Mouse (Mus musculus) hindbrain, embryonic 13.5 days (tissue): ENCODE data around the gene Nt5e. TPM values are rescaled to one million over a fixed set of nuclear protein-coding genes. Genes with fewer than 3 reads are reported as not detected.

Source experiments
- ATAC-seq: fragments of 200-750 bp; cut with Nextera tagmentation; 2 replicates; pipeline ENCODE4 v1.8.0; 2017; ENCODE audit warnings: moderate TSS enrichment; ENCODE audit not compliant: low FRiP score
- H3K27ac ChIP-seq: fragments of 300-500 bp; sonication (generic); 2 replicates; pipeline ENCODE4 v1.5.1; 2015; ENCODE audit warnings: inconsistent platforms, mild to moderate bottlenecking, moderate library complexity
- H3K27me3 ChIP-seq: fragments of 300-500 bp; sonication (generic); 2 replicates; pipeline ENCODE4 v1.6.1; 2015; ENCODE audit warnings: mild to moderate bottlenecking, inconsistent platforms
- H3K36me3 ChIP-seq: fragments of 300-500 bp; sonication (generic); 2 replicates; pipeline ENCODE4 v1.6.1; 2015; ENCODE audit warnings: mild to moderate bottlenecking, inconsistent platforms
- H3K4me1 ChIP-seq: fragments of 300-500 bp; sonication (generic); replicated peaks from 2 replicates; pipeline ENCODE4 v1.6.1; 2015; ENCODE audit warnings: inconsistent platforms
- H3K4me2 ChIP-seq: fragments of 300-500 bp; sonication (generic); 2 replicates; pipeline ENCODE4 v1.6.1; 2015; ENCODE audit warnings: inconsistent platforms, mild to moderate bottlenecking, moderate library complexity
- H3K4me3 ChIP-seq: fragments of 300-500 bp; sonication (generic); 2 replicates; pipeline ENCODE4 v1.5.1; 2015; ENCODE audit warnings: mild to moderate bottlenecking, inconsistent platforms
- H3K9ac ChIP-seq: fragments of 300-500 bp; sonication (generic); 2 replicates; pipeline ENCODE4 v1.6.1; 2015; ENCODE audit warnings: mild to moderate bottlenecking, inconsistent platforms
- H3K9me3 ChIP-seq: fragments of 300-500 bp; sonication (generic); 2 replicates; pipeline ENCODE4 v1.6.1; 2016; ENCODE audit warnings: inconsistent platforms
- WGBS: fragments of 180-500 bp; shearing (Covaris S2); methylation state at CpG from one replicate; pipeline ENCODE4 v1.1.7; 2015; 5-methylcytosine and 5-hydroxymethylcytosine counted together
- polyA plus RNA-seq: library from polyadenylated mRNA; unstranded; fragments of >200 nt; fragmentation: Nextera tagmentation; extraction: Ambion mirVana; gene quantifications from 2 replicates; pipeline ENCODE4 v1.2.1, GENCODE M21; 2015

Nt5e gene
- polyA plus RNA-seq, 1 experiment from 2014 or later: 0.71 TPM

- ATAC-seq: no peak
- Histone ChIP-seq H3K9ac (no peak overlapping the region), H3K36me3 (no peaks in the 10 kb centered on the region), H3K4me3 (no peak overlapping the region), H3K27me3 (no peaks in the 10 kb centered on the region), H3K27ac (no peak overlapping the region), H3K4me1 (no peaks in the 10 kb centered on the region), H3K4me2 (no peak overlapping the region), H3K9me3 (no peaks in the 10 kb centered on the region)
Measured at GRCm38 (mm10) chr9:88319226-88319625, 7.8 kb upstream of the Nt5e start.

GRCm38 (mm10) chr9:88324616-88325015 lies 2.4 kb upstream of the Nt5e start:
- H3K27me3 ChIP-seq: peaks cover 42% of the 10 kb centered on the region
- no peak overlapping the region for H3K4me3 ChIP-seq
- no peaks in the 10 kb centered on the region for H3K9me3 ChIP-seq
- no peaks in the 10 kb centered on the region for H3K36me3 ChIP-seq
- WGBS: 84% methylated on average over 3 of the region's 3 CpGs
- H3K9ac ChIP-seq: no peak overlapping the region
- H3K4me1 ChIP-seq: peaks cover 7% of the 10 kb centered on the region; the same call in 1 of the 2 replicates
- ATAC-seq: no peak
- no peak overlapping the region for H3K4me2 ChIP-seq
- H3K27ac ChIP-seq: no peak overlapping the region

- Histone ChIP-seq H3K4me1 (peaks cover 15% of the 10 kb centered on the region), H3K4me2 (no peak overlapping the region), H3K4me3 (no peak overlapping the region), H3K27me3 (peaks cover 58% of the 10 kb centered on the region), H3K9ac (no peak overlapping the region), H3K36me3 (no peaks in the 10 kb centered on the region), H3K9me3 (no peaks in the 10 kb centered on the region), H3K27ac (no peak overlapping the region)
- no peak for ATAC-seq
- WGBS: 12% methylated on average over 5 of the region's 5 CpGs
Measured at GRCm38 (mm10) chr9:88328666-88329065, 1.7 kb downstream of the Nt5e start.

- 38% methylated on average over 10 of the region's 10 CpGs for WGBS
Measured at GRCm38 (mm10) chr9:88329166-88329748, 2.3 kb downstream of the Nt5e start.

DNA sequence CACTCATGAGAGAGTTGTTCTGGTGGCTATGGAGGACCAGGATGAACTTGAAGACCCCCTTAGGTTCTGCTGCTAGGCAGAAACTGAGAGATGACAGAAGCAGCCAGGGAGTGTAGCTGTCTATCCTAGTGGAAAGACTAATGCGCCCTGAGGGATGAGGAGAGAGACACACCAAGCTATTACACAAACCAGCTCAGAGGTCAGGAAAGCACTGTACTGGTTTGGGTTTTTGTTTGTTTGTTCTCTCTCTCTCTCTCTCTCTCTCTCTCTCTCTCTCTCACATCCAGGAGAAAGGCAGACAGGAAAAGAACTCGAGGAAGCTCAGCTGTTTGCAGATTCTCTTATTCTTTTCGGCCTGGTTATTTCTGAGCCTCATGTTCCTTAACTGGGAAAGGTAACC lies 3.3 kb downstream of the Nt5e start:
- Histone ChIP-seq H3K4me1 (peaks cover 15% of the 10 kb centered on the region), H3K4me2 (no peak overlapping the region), H3K27ac (no peak overlapping the region), H3K4me3 (no peak overlapping the region), H3K36me3 (no peaks in the 10 kb centered on the region), H3K27me3 (peaks cover 52% of the 10 kb centered on the region), H3K9ac (no peak overlapping the region), H3K9me3 (no peaks in the 10 kb centered on the region)
- 75% methylated on average over 3 of the region's 3 CpGs for WGBS
- ATAC-seq: no peak

More at GRCm38 (mm10) chr9:88329166-88329748, 2.3 kb downstream of the Nt5e start:
- Histone ChIP-seq H3K4me3 (no peak overlapping the region), H3K27ac (no peak overlapping the region), H3K9ac (no peak overlapping the region), H3K36me3 (no peaks in the 10 kb centered on the region), H3K4me2 (no peak overlapping the region), H3K27me3 (peaks cover 58% of the 10 kb centered on the region), H3K9me3 (no peaks in the 10 kb centered on the region), H3K4me1 (peaks cover 15% of the 10 kb centered on the region)
- no peak for ATAC-seq

DNA sequence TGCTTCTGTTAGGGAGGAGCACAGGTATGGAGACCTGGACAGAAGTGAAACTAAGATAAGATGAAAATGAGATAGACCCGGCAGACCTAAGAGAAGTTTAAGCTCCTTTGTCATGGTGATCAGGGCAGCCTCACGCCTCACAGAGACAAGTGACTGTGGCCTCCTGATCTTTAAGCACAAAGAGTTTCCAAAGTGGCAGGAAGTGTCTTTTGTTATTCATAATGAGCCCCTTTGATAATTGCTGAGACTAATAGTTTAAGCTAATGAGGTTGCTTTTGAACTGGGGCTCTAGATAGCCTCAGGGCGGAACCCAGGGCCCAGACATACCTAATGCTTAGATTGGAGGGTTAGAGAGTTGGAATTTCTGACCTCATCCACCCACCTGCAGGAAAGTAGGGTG lies 5.5 kb downstream of the Nt5e start:
- no peaks in the 10 kb centered on the region for H3K36me3 ChIP-seq
- peaks cover 38% of the 10 kb centered on the region for H3K27me3 ChIP-seq
- H3K4me3 ChIP-seq: no peak overlapping the region
- no peak overlapping the region for H3K4me2 ChIP-seq
- peaks cover 15% of the 10 kb centered on the region for H3K4me1 ChIP-seq
- ATAC-seq: no peak
- H3K9me3 ChIP-seq: no peaks in the 10 kb centered on the region
- H3K9ac ChIP-seq: no peak overlapping the region
- no peak overlapping the region for H3K27ac ChIP-seq
- WGBS: 12% methylated on average over 3 of the region's 3 CpGs

- H3K4me1 ChIP-seq: peaks cover 8% of the 10 kb centered on the region
- H3K27me3 ChIP-seq: peaks cover 5% of the 10 kb centered on the region; the same call in 1 of the 2 replicates
- H3K36me3 ChIP-seq: no peaks in the 10 kb centered on the region
- 76% methylated on average over 1 of the region's 2 CpGs for WGBS
- no peak overlapping the region for H3K27ac ChIP-seq
- ATAC-seq: no peak
- H3K4me3 ChIP-seq: no peak overlapping the region
- H3K9ac ChIP-seq: no peak overlapping the region
- no peaks in the 10 kb centered on the region for H3K9me3 ChIP-seq
- H3K4me2 ChIP-seq: no peak overlapping the region
Measured at GRCm38 (mm10) chr9:88335839-88336238, 8.8 kb downstream of the Nt5e start.

GRCm38 (mm10) chr9:88340819-88341218 lies 13.8 kb downstream of the Nt5e start:
- ATAC-seq: no peak
- no peak overlapping the region for H3K9ac ChIP-seq
- no peaks in the 10 kb centered on the region for H3K27me3 ChIP-seq
- H3K9me3 ChIP-seq: no peaks in the 10 kb centered on the region
- H3K36me3 ChIP-seq: no peaks in the 10 kb centered on the region
- H3K4me3 ChIP-seq: no peak overlapping the region
- H3K4me1 ChIP-seq: no peaks in the 10 kb centered on the region
- WGBS: 91% methylated on average over 3 of the region's 3 CpGs
- no peak overlapping the region for H3K4me2 ChIP-seq
- no peak overlapping the region for H3K27ac ChIP-seq

- Histone ChIP-seq H3K27me3 (no peaks in the 10 kb centered on the region), H3K9ac (no peak overlapping the region), H3K4me3 (no peak overlapping the region), H3K27ac (no peak overlapping the region), H3K4me2 (no peak overlapping the region), H3K9me3 (no peaks in the 10 kb centered on the region), H3K4me1 (no peaks in the 10 kb centered on the region), H3K36me3 (no peaks in the 10 kb centered on the region)
- no peak for ATAC-seq
- 26% methylated on average over 7 of the region's 7 CpGs for WGBS
Measured at GRCm38 (mm10) chr9:88342241-88342640, 15.2 kb downstream of the Nt5e start.

DNA sequence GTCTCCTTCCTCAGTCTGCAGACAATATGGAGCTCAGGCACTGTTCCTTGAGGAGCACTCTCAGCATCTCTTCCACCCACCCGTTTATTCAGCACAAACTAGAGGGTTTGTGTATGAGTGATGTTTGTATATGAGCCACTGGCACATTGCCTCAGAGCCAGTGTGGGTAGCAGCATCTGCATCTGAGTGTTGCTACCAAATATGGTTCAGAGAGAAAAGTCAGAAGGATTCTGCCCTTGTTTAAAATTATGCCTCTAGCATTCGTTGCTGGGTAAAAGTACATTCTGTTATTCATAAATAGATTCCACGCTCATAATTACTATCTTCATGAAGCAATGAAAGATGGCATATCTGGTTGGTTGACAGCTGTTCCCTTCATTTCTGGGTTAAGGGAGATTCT lies 15.7 kb downstream of the Nt5e start:
- 70% methylated on average over 3 of the region's 3 CpGs for WGBS
- Histone ChIP-seq H3K36me3 (no peaks in the 10 kb centered on the region), H3K27ac (no peak overlapping the region), H3K27me3 (no peaks in the 10 kb centered on the region), H3K4me3 (no peak overlapping the region), H3K4me1 (no peaks in the 10 kb centered on the region), H3K4me2 (no peak overlapping the region), H3K9ac (no peak overlapping the region), H3K9me3 (no peaks in the 10 kb centered on the region)
- no peak for ATAC-seq

- no peaks in the 10 kb centered on the region for H3K36me3 ChIP-seq
- no peak overlapping the region for H3K4me2 ChIP-seq
- no peaks in the 10 kb centered on the region for H3K9me3 ChIP-seq
- no peak overlapping the region for H3K4me3 ChIP-seq
- H3K4me1 ChIP-seq: no peaks in the 10 kb centered on the region
- H3K27ac ChIP-seq: no peak overlapping the region
- no peak for ATAC-seq
- no peaks in the 10 kb centered on the region for H3K27me3 ChIP-seq
- H3K9ac ChIP-seq: no peak overlapping the region
- 87% methylated on average over 2 of the region's 2 CpGs for WGBS
Measured at GRCm38 (mm10) chr9:88344424-88344823, 17.4 kb downstream of the Nt5e start.

DNA sequence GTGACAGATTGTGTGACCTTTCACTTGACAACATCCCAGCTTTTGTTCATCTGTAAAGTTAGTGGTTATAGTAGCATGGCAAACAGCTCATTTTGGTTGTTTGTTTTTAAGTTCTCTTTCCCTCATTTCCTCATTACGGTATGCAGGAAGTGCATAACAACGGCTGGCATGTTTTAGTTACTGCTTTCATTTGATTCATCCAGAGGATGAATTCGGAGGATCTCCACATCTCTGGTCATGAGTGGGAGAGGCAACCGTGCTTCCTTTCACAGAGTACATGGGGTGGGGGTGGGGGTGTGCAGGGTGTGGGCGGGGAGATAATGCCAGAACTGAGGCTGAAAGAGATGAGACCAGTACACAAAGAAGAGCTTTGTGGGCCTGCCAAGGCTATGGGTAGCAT lies 19.9 kb downstream of the Nt5e start:
- no peaks in the 10 kb centered on the region for H3K27me3 ChIP-seq

DNA sequence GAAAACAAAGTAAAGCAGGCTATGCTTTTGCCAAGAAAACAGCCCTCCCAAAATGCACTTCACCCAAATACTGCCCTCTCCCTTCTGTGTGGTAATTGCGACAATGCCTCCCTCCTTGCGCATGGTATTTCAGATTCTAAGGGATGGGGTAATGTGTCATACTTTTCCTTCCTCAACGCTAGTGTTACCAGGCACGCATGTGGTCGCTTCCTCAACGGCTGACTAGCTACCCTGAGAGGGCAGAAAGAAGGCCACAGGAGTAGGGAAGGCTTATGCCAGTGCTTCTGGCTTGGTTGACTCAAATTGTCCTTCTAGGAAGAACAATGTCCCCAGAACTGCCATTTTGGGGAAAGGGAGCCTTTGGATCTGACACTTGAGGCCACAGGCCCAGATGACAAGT lies 21.6 kb downstream of the Nt5e start:
- H3K27ac ChIP-seq: no peak overlapping the region
- ATAC-seq: no peak
- 86% methylated on average over 6 of the region's 6 CpGs for WGBS
- no peaks in the 10 kb centered on the region for H3K9me3 ChIP-seq
- no peaks in the 10 kb centered on the region for H3K27me3 ChIP-seq
- H3K4me2 ChIP-seq: no peak overlapping the region
- H3K4me3 ChIP-seq: no peak overlapping the region
- no peak overlapping the region for H3K9ac ChIP-seq
- H3K36me3 ChIP-seq: no peaks in the 10 kb centered on the region
- H3K4me1 ChIP-seq: peaks cover 13% of the 10 kb centered on the region

More for the DNA sequence above, 19.9 kb downstream of the Nt5e start:
- Histone ChIP-seq H3K4me1 (no peaks in the 10 kb centered on the region), H3K9me3 (no peaks in the 10 kb centered on the region), H3K27ac (no peak overlapping the region), H3K4me2 (no peak overlapping the region), H3K9ac (no peak overlapping the region), H3K36me3 (no peaks in the 10 kb centered on the region), H3K4me3 (no peak overlapping the region)
- 74% methylated on average over 5 of the region's 5 CpGs for WGBS
- no peak for ATAC-seq
